Mouse (Mus musculus): ENCODE data around the gene Tank. TPM values are rescaled to one million over a fixed set of nuclear protein-coding genes. Genes with fewer than 3 reads are reported as not detected.

Tank gene
- polyA plus RNA-seq, 1 experiment from 2014 or later: 20.5 TPM

GRCm38 (mm10) chr2:61557848-61558471, 20.4 kb upstream of the Tank start:
- no peaks in the 10 kb centered on the region for H3K9me3 ChIP-seq (replicated peaks)
- ATAC-seq (ENCODE audit: insufficient read depth): no peak
- 48% methylated on average over 5 of the region's 5 CpGs for WGBS (ENCODE audit: insufficient replicate concordance)

GRCm38 (mm10) chr2:61561058-61561457, 17.3 kb upstream of the Tank start:
- 2% methylated on average over 1 of the region's 1 CpGs for WGBS (ENCODE audit: insufficient replicate concordance)

More at GRCm38 (mm10) chr2:61557848-61558471, 20.4 kb upstream of the Tank start:
- no peak overlapping the region for H3K4me3 ChIP-seq (replicated peaks)
- no peaks in the 10 kb centered on the region for H3K27me3 ChIP-seq
- no peak overlapping the region for H3K9ac ChIP-seq
- H3K4me1 ChIP-seq (replicated peaks): no peaks in the 10 kb centered on the region
- H3K27ac ChIP-seq (replicated peaks): no peak overlapping the region
- H3K4me2 ChIP-seq: no peak overlapping the region
- H3K36me3 ChIP-seq (replicated peaks): no peaks in the 10 kb centered on the region

DNA sequence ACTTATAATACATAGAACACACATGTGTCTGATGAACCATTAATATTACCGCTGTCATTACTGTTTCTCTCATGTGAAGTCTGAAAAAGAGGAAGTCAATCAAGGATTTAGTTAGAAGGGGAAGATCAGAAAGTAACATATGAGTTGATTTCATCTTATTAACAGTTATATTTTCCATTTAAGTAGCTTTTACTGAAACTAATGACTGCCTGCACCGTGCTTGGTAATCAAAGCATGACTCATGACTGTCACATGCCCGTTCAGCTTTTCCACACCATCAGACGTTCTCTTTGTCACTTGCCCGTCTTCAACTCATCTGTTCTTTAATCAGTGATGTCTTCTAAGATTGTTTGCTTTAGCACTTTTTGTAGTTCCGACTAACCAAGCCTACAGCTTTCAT, 15.2 kb upstream of the Tank start:
- no peaks in the 10 kb centered on the region for H3K36me3 ChIP-seq (replicated peaks)
- H3K4me1 ChIP-seq (replicated peaks): no peaks in the 10 kb centered on the region
- no peaks in the 10 kb centered on the region for H3K9me3 ChIP-seq (replicated peaks)
- 68% methylated on average over 6 of the region's 6 CpGs for WGBS (ENCODE audit: insufficient replicate concordance)
- ATAC-seq (ENCODE audit: insufficient read depth): no peak
- H3K27ac ChIP-seq (replicated peaks): no peak overlapping the region
- no peak overlapping the region for H3K4me2 ChIP-seq
- no peak overlapping the region for H3K9ac ChIP-seq
- H3K27me3 ChIP-seq: no peaks in the 10 kb centered on the region
- H3K4me3 ChIP-seq (replicated peaks): no peak overlapping the region

More at GRCm38 (mm10) chr2:61561058-61561457, 17.3 kb upstream of the Tank start:
- H3K4me3 ChIP-seq (replicated peaks): no peak overlapping the region
- ATAC-seq (ENCODE audit: insufficient read depth): no peak
- H3K36me3 ChIP-seq (replicated peaks): no peaks in the 10 kb centered on the region
- H3K9me3 ChIP-seq (replicated peaks): no peaks in the 10 kb centered on the region
- H3K4me1 ChIP-seq (replicated peaks): no peaks in the 10 kb centered on the region
- no peaks in the 10 kb centered on the region for H3K27me3 ChIP-seq
- H3K27ac ChIP-seq (replicated peaks): no peak overlapping the region
- H3K4me2 ChIP-seq: no peak overlapping the region
- H3K9ac ChIP-seq: no peak overlapping the region

DNA sequence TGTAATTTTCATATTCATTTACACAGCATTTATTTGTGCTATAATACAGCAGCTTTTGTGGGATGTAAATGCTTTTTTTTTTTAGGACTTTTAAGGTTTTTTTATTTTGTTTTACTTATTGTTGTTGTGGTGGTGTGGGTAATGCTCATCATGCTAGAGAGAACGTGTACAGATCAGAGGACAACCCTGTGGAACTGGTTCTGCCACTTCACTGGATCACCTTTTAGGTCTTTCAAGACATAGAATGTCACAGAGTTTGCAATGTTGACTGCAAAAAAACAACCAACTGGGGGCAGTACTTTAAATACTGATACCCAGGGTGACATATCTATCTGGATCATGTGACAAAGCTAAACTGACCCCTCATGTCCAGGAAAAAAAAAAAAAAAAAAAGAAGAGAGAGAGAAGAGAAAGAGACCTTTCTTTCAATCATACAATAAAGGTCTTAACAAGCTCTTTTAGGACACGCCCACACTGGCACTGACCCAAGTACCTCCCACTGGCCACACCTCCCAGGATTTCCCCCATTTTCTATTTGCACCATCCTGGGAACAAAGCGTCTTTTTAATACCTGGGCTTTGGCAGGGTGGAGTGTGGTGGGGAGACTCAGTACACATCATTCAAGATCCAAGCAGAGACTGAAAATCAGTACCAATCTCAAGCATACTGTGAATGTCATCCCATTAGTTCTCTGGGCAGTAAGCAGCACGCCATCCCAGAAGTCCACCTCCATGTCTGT, 11.2 kb upstream of the Tank start:
- Histone ChIP-seq H3K9me3 (replicated peaks) (no peaks in the 10 kb centered on the region), H3K4me2 (no peak overlapping the region), H3K4me1 (replicated peaks) (no peaks in the 10 kb centered on the region), H3K27ac (replicated peaks) (no peak overlapping the region), H3K27me3 (no peaks in the 10 kb centered on the region), H3K36me3 (replicated peaks) (no peaks in the 10 kb centered on the region), H3K4me3 (replicated peaks) (no peak overlapping the region), H3K9ac (no peak overlapping the region)
- ATAC-seq (ENCODE audit: insufficient read depth): no peak
- 46% methylated on average over 4 of the region's 4 CpGs for WGBS (ENCODE audit: insufficient replicate concordance)

GRCm38 (mm10) chr2:61569181-61569580, 9.2 kb upstream of the Tank start:
- Histone ChIP-seq H3K9me3 (replicated peaks) (no peaks in the 10 kb centered on the region), H3K36me3 (replicated peaks) (no peaks in the 10 kb centered on the region), H3K4me2 (no peak overlapping the region), H3K4me3 (replicated peaks) (no peak overlapping the region), H3K4me1 (replicated peaks) (no peaks in the 10 kb centered on the region), H3K27me3 (no peaks in the 10 kb centered on the region), H3K9ac (no peak overlapping the region), H3K27ac (replicated peaks) (no peak overlapping the region)
- 76% methylated on average over 6 of the region's 6 CpGs for WGBS (ENCODE audit: insufficient replicate concordance)
- no peak for ATAC-seq (ENCODE audit: insufficient read depth)

DNA sequence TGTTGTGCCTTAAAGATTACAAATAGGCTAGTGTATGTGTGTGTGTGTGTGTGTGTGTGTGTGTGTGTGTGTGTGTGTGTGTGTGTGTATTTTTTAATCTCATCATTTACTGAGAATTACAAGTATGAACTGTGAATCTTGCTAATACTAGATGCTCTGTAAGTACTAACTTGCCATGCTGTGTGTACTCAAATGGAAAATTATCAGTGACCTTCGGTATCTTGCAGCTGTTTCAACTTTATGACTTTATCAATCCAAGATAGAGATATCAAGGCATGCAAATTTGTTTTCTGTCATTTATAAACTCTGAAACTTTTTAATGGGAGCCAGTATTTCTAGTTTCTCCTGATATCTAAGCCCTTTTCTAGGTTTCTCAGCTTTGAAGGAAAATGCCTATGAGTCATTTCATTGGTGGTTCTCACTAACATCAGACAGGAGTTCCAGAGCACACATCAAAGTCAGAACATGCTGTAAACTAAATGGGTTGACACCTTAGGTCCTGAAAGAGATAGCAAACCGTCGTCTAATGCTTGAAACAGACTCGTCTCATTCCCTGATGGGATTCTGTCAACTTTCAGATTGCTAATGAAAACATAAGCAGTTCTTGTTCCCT, 6.9 kb upstream of the Tank start:
- 45% methylated on average over 4 of the region's 4 CpGs for WGBS (ENCODE audit: insufficient replicate concordance)
- Histone ChIP-seq H3K27ac (replicated peaks) (no peak overlapping the region), H3K27me3 (no peaks in the 10 kb centered on the region), H3K4me3 (replicated peaks) (no peak overlapping the region), H3K4me1 (replicated peaks) (no peaks in the 10 kb centered on the region), H3K4me2 (no peak overlapping the region), H3K36me3 (replicated peaks) (no peaks in the 10 kb centered on the region), H3K9me3 (replicated peaks) (no peaks in the 10 kb centered on the region), H3K9ac (no peak overlapping the region)
- ATAC-seq (ENCODE audit: insufficient read depth): no peak

DNA sequence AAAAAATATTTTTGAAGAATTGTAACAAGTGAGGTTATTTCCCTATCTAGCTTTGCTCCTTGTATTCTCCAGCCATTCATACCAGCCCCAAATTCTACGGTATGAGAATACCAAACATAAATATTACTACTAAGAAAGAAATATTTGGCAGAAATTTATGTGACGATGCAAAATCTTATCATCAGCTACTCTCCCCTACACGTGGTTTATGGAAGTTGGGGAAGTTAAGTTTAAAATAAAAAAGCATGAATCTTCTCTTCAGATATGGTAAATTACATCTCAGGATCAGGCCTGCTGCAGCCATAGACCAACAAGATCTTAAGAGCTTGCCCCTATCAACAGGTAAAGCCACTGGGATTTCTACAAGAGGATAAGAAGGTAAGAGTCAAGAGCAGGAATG, 1.9 kb upstream of the Tank start:
- no peak for ATAC-seq (ENCODE audit: insufficient read depth)
- no peaks in the 10 kb centered on the region for H3K27me3 ChIP-seq
- no peaks in the 10 kb centered on the region for H3K9me3 ChIP-seq (replicated peaks)
- WGBS (ENCODE audit: insufficient replicate concordance): 47% methylated on average over 3 of the region's 3 CpGs
- no peaks in the 10 kb centered on the region for H3K36me3 ChIP-seq (replicated peaks)
- H3K27ac ChIP-seq (replicated peaks): no peak overlapping the region
- H3K9ac ChIP-seq: no peak overlapping the region
- H3K4me1 ChIP-seq (replicated peaks): no peaks in the 10 kb centered on the region
- H3K4me3 ChIP-seq (replicated peaks): no peak overlapping the region
- no peak overlapping the region for H3K4me2 ChIP-seq

- H3K4me2 ChIP-seq: no peak overlapping the region
- WGBS (ENCODE audit: insufficient replicate concordance): 69% methylated on average over 17 of the region's 17 CpGs
Measured at GRCm38 (mm10) chr2:61576928-61577695, 1.3 kb upstream of the Tank start.

GRCm38 (mm10) chr2:61577696-61578062, 706 bp upstream of the Tank start:
- H3K4me1 ChIP-seq (replicated peaks): no peaks in the 10 kb centered on the region
- H3K9me3 ChIP-seq (replicated peaks): no peaks in the 10 kb centered on the region
- H3K4me3 ChIP-seq (replicated peaks): no peak overlapping the region
- H3K4me2 ChIP-seq: no peak overlapping the region
- no peak overlapping the region for H3K27ac ChIP-seq (replicated peaks)
- no peaks in the 10 kb centered on the region for H3K36me3 ChIP-seq (replicated peaks)
- 57% methylated on average over 7 of the region's 7 CpGs for WGBS (ENCODE audit: insufficient replicate concordance)
- no peak overlapping the region for H3K9ac ChIP-seq
- H3K27me3 ChIP-seq: no peaks in the 10 kb centered on the region
- ATAC-seq (ENCODE audit: insufficient read depth): no peak

More at GRCm38 (mm10) chr2:61576928-61577695, 1.3 kb upstream of the Tank start:
- H3K4me1 ChIP-seq (replicated peaks): no peaks in the 10 kb centered on the region
- H3K27me3 ChIP-seq: no peaks in the 10 kb centered on the region
- H3K27ac ChIP-seq (replicated peaks): no peak overlapping the region
- no peaks in the 10 kb centered on the region for H3K36me3 ChIP-seq (replicated peaks)
- no peaks in the 10 kb centered on the region for H3K9me3 ChIP-seq (replicated peaks)
- ATAC-seq (ENCODE audit: insufficient read depth): no peak
- no peak overlapping the region for H3K9ac ChIP-seq
- H3K4me3 ChIP-seq (replicated peaks): no peak overlapping the region

DNA sequence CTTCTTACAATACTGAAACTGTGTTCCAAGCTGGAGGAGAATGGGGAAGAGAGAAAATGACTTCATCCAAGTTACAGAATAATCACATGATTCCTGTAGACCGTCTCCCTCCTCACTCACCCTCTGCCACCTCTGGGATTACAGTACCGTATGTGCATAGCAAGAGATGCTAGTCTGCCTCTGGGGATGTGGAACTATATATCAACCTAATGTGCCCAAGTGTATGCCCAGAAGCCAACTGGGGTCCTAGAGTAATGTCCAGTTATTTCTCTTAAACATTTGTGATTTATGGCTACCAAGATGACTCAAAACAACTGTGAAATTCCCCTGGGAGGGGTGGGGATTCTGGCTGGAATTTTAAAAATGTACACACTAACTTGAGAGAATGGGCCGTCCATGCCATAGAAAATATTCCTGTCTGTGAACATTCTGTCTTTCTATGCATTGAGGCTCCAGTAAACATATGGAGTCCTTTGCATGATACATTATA, 1.2 kb downstream of the Tank start:
- ATAC-seq (ENCODE audit: insufficient read depth): no peak
- Histone ChIP-seq H3K9me3 (replicated peaks) (no peaks in the 10 kb centered on the region), H3K36me3 (replicated peaks) (no peaks in the 10 kb centered on the region), H3K27ac (replicated peaks) (no peak overlapping the region), H3K9ac (no peak overlapping the region), H3K4me1 (replicated peaks) (no peaks in the 10 kb centered on the region), H3K27me3 (no peaks in the 10 kb centered on the region), H3K4me3 (replicated peaks) (no peak overlapping the region), H3K4me2 (no peak overlapping the region)
- WGBS (ENCODE audit: insufficient replicate concordance): 62% methylated on average over 3 of the region's 3 CpGs

GRCm38 (mm10) chr2:61580091-61580490, 1.7 kb downstream of the Tank start:
- no peak for ATAC-seq (ENCODE audit: insufficient read depth)
- Histone ChIP-seq H3K27me3 (no peaks in the 10 kb centered on the region), H3K4me2 (no peak overlapping the region), H3K4me3 (replicated peaks) (no peak overlapping the region), H3K36me3 (replicated peaks) (no peaks in the 10 kb centered on the region), H3K27ac (replicated peaks) (no peak overlapping the region), H3K4me1 (replicated peaks) (no peaks in the 10 kb centered on the region), H3K9ac (no peak overlapping the region), H3K9me3 (replicated peaks) (no peaks in the 10 kb centered on the region)
- 59% methylated on average over 3 of the region's 3 CpGs for WGBS (ENCODE audit: insufficient replicate concordance)
